Mouse (Mus musculus): ENCODE data around the gene Ccdc171. TPM values are rescaled to one million over a fixed set of nuclear protein-coding genes. Genes with fewer than 3 reads are reported as not detected.
A peak's percentile ranks its signal among the peaks of the same experiment; 100 is the strongest.

Ccdc171 gene
- polyA plus RNA-seq, 1 experiment from 2014 or later = 2.4 TPM

DNA sequence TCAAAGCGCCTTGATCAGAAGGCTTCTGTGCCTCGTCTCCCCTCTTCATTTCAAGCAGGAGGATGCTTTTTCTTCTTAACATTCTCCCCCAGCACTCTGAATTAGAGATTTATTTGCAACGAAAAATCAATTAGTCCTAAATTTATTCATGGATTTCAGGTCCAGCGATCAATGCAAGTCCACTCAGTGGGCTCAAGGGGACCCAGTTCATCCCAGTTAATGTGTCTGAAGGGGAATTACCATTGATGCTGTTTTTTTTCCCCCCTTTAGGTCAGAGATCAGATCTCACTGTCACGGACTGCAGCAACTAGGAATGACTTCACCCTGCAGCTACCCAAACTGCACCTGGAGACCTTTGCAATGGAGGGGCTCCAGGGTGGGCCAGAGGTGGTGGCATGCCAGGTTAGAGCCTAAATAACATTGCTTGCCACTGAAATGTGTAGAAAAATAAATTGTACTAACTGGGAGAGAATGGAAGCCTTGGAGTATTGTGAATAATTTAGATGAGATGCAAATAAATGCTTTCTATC, 269.6 kb downstream of the Ccdc171 start:
- no peaks in the 10 kb centered on the region for H3K4me1 ChIP-seq (replicated peaks; ENCODE audit: insufficient read depth, low read length)
- H3K9ac ChIP-seq (ENCODE audit: low read depth, low read length) = no peak overlapping the region
- TF ChIP-seq CTCF (IDR thresholded peaks at IDR 0.05; ENCODE audit: low read depth) = no peak
- no peak overlapping the region for H3K27ac ChIP-seq
- H3K27me3 ChIP-seq (ENCODE audit: insufficient read depth, low read length) = no peaks in the 10 kb centered on the region
- WGBS = 33% methylated on average over 5 of the region's 5 CpGs
- peak overlapping the region; percentile 34; the same call in 1 of the 2 replicates for H3K4me2 ChIP-seq (ENCODE audit: low read length)
- ATAC-seq (replicated peaks; ENCODE audit: low FRiP score, low read depth) (no peak), DNase-seq (ENCODE audit: low spot score) (no peak)
- H3K4me3 ChIP-seq (replicated peaks; ENCODE audit: low read depth, low read length) = no peak overlapping the region
- no peaks in the 10 kb centered on the region for H3K9me3 ChIP-seq (replicated peaks; ENCODE audit: low read length)
- no peaks in the 10 kb centered on the region for H3K36me3 ChIP-seq (ENCODE audit: insufficient read depth, low read length)

DNA sequence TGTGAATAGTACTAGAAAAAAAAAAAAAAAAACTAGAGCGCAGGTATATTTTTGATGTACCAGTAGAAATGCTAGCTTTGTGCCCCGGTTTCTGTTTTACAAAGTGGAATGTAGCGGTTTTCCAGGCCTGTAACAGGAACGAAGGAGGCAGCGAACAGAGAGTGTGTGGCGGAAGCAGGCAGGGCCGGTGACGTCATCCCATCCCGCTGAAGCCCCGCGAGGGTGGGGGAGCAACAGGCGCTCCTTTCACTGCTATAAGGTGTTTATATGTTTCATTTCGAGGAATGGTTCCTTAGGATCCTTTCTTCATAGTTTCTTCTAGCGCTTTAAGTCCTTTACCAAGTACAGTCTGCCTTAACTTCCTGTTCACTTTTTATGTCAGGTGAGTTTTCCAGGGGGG, 272.6 kb downstream of the Ccdc171 start:
- Histone ChIP-seq H3K4me1 (replicated peaks; ENCODE audit: insufficient read depth, low read length) (no peaks in the 10 kb centered on the region), H3K9me3 (replicated peaks; ENCODE audit: low read length) (no peaks in the 10 kb centered on the region), H3K4me3 (replicated peaks; ENCODE audit: low read depth, low read length) (no peak overlapping the region), H3K4me2 (ENCODE audit: low read length) (no peak overlapping the region), H3K27ac (no peak overlapping the region), H3K36me3 (ENCODE audit: insufficient read depth, low read length) (no peaks in the 10 kb centered on the region), H3K27me3 (ENCODE audit: insufficient read depth, low read length) (no peaks in the 10 kb centered on the region), H3K9ac (ENCODE audit: low read depth, low read length) (no peak overlapping the region)
- WGBS = 90% methylated on average over 14 of the region's 14 CpGs
- ATAC-seq (replicated peaks; ENCODE audit: low FRiP score, low read depth) (no peak), DNase-seq (ENCODE audit: low spot score) (no peak)
- no peak for TF ChIP-seq CTCF (IDR thresholded peaks at IDR 0.05; ENCODE audit: low read depth)

DNA sequence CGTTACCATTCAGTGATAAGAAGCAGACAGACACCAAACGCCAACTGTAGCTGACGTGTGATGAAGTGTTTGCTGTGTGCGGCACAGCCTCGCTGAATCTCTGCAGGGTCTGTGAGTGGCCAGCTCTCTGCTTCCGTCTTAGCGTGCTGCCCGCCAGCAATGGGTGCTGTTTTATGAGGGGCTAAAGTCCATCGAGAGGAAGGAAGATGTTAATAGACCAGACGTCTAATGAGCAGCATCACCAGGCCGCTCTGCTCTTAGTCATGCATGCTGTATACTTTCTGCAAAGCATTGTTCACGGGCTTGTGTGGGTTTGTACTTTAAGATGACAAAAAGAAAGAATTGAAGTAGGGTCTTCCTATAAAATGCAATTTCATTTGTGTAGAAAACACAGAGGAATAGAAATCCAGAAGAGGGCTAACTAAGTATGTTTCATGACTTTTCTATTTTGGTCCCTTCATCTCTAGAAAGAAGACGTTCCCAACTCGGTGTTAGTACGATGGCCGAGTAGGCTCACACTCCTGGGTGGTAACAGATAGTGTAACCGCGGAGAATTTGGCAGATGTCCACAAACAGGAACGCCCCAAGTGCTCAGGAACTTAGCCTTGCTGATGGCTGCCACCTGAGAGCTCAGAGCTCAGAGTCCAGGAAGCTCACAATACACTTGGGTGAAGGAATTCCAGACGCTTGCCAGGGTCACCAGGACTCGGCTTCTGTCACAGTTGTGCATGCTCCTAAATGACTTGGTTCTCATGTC, 273.5 kb downstream of the Ccdc171 start:
- H3K4me1 ChIP-seq (replicated peaks; ENCODE audit: insufficient read depth, low read length) = no peaks in the 10 kb centered on the region
- H3K36me3 ChIP-seq (ENCODE audit: insufficient read depth, low read length) = no peaks in the 10 kb centered on the region
- H3K9me3 ChIP-seq (replicated peaks; ENCODE audit: low read length) = no peaks in the 10 kb centered on the region
- no peaks in the 10 kb centered on the region for H3K27me3 ChIP-seq (ENCODE audit: insufficient read depth, low read length)
- no peak for ATAC-seq (replicated peaks; ENCODE audit: low FRiP score, low read depth)
- WGBS = 71% methylated on average over 21 of the region's 21 CpGs
- TF ChIP-seq CTCF (IDR thresholded peaks at IDR 0.05; ENCODE audit: low read depth) = no peak
- no peak overlapping the region for H3K9ac ChIP-seq (ENCODE audit: low read depth, low read length)
- no peak for DNase-seq (ENCODE audit: low spot score)
- H3K27ac ChIP-seq = no peak overlapping the region
- no peak overlapping the region for H3K4me3 ChIP-seq (replicated peaks; ENCODE audit: low read depth, low read length)
- no peak overlapping the region for H3K4me2 ChIP-seq (ENCODE audit: low read length)

DNA sequence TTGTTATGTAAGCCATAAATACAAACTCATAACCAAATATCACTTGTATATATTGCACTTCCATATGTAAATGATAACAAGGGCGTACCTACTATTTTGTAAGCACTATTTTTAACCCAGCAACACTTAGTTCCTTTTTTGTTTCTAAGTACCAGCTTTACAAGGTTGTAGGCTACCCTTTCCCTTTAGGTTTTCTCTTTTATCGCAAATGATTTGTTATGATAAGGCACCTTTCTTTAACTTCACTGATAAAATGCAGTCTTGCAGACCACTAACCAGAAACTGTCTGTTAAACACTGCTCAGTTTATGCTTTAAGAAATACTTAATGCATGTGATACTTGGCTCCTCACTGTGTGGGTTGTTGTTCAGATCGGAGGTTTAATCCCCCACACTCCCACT, 275.1 kb downstream of the Ccdc171 start:
- no peak for ATAC-seq (replicated peaks; ENCODE audit: low FRiP score, low read depth)

DNA sequence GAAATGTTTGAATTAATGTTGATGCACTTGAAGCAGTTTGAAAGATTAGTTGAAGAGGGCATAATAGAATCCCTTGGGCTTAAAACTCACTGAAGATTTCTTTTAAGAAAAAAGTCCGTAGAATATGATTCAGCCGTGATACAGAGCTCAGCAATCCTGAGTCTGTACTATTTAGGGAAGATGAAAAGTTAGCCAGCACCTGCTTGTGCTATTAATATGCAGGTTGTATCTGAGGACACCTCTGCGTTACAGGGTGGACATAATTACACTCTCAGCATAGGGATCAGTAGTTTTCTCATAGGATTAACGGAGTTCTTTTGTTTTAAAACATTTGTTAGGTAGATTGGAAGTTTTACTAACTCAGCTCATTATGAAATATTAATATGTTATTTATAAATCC, 291.6 kb downstream of the Ccdc171 start:
- WGBS = 93% methylated on average over 4 of the region's 4 CpGs
- Histone ChIP-seq H3K36me3 (ENCODE audit: insufficient read depth, low read length) (no peaks in the 10 kb centered on the region), H3K9me3 (replicated peaks; ENCODE audit: low read length) (no peaks in the 10 kb centered on the region), H3K4me1 (replicated peaks; ENCODE audit: insufficient read depth, low read length) (no peaks in the 10 kb centered on the region), H3K4me3 (replicated peaks; ENCODE audit: low read depth, low read length) (no peak overlapping the region), H3K4me2 (ENCODE audit: low read length) (no peak overlapping the region), H3K27ac (no peak overlapping the region), H3K9ac (ENCODE audit: low read depth, low read length) (no peak overlapping the region), H3K27me3 (ENCODE audit: insufficient read depth, low read length) (no peaks in the 10 kb centered on the region)
- no peak for TF ChIP-seq CTCF (IDR thresholded peaks at IDR 0.05; ENCODE audit: low read depth)
- no peak for DNase-seq (ENCODE audit: low spot score)
- no peak for ATAC-seq (replicated peaks; ENCODE audit: low FRiP score, low read depth)

More for the DNA sequence above, 275.1 kb downstream of the Ccdc171 start:
- Histone ChIP-seq H3K36me3 (ENCODE audit: insufficient read depth, low read length) (no peaks in the 10 kb centered on the region), H3K4me2 (ENCODE audit: low read length) (no peak overlapping the region), H3K9ac (ENCODE audit: low read depth, low read length) (no peak overlapping the region), H3K9me3 (replicated peaks; ENCODE audit: low read length) (no peaks in the 10 kb centered on the region), H3K27me3 (ENCODE audit: insufficient read depth, low read length) (no peaks in the 10 kb centered on the region), H3K4me3 (replicated peaks; ENCODE audit: low read depth, low read length) (no peak overlapping the region), H3K27ac (no peak overlapping the region), H3K4me1 (replicated peaks; ENCODE audit: insufficient read depth, low read length) (no peaks in the 10 kb centered on the region)
- DNase-seq (ENCODE audit: low spot score) = no peak
- 55% methylated on average over 3 of the region's 3 CpGs for WGBS
- TF ChIP-seq CTCF (IDR thresholded peaks at IDR 0.05; ENCODE audit: low read depth) = no peak

DNA sequence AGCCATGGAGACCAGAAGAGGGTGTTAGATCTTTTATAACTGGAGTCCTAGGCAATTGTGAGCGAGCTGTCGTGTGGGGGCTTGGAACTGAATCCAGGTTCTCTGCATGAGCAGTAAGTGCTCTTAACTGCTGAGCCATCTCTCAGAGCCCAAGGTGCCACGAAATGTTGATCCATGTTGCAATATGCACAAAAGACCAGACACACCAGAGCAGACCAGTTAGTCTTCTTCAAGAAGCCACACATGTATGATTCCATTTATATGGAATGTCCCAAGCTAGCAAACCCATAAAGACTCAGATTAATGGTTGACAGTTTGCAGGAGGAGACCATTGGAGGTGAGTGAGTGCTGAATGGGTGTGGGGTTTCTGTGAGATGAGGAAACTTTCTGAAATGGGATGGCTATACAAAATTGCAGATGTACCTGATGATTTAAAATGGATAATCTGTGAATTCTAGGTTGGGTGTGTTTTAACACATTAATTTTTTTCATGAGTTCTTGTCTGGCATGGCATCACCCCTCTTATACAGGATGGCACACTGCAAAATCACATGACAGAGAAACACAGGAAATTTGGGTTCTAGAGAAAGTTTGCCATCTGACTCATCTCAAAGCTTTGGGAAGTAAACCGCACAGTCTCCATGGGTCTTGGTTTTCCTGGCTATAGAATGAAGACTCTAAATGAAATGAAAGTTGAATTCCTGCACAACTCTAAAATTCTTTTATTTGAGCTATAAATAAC, 304.5 kb downstream of the Ccdc171 start:
- 84% methylated on average over 4 of the region's 4 CpGs for WGBS
- ATAC-seq (replicated peaks; ENCODE audit: low FRiP score, low read depth) = no peak
- no peak for DNase-seq (ENCODE audit: low spot score)
- Histone ChIP-seq H3K9ac (ENCODE audit: low read depth, low read length) (no peak overlapping the region), H3K4me3 (replicated peaks; ENCODE audit: low read depth, low read length) (no peak overlapping the region), H3K9me3 (replicated peaks; ENCODE audit: low read length) (no peaks in the 10 kb centered on the region), H3K4me2 (ENCODE audit: low read length) (no peak overlapping the region), H3K36me3 (ENCODE audit: insufficient read depth, low read length) (no peaks in the 10 kb centered on the region), H3K27me3 (ENCODE audit: insufficient read depth, low read length) (no peaks in the 10 kb centered on the region), H3K4me1 (replicated peaks; ENCODE audit: insufficient read depth, low read length) (no peaks in the 10 kb centered on the region), H3K27ac (no peak overlapping the region)
- no peak for TF ChIP-seq CTCF (IDR thresholded peaks at IDR 0.05; ENCODE audit: low read depth)
